In genomic region chr4:145312530-145312929, GRCm38 (mm10) we compare ENCODE assay signal across 17 mouse cellular contexts. TPM values are rescaled to one million over a fixed set of nuclear protein-coding genes. Genes with fewer than 3 reads are reported as not detected.
DNase-seq lines count a peak whose midpoint lies in the region; ATAC-seq lines count a peak whose summit lies in the region.
"Had no signal": no experiment of that assay in that cellular context is flagged by ENCODE, and none has a peak within 500 bp of the region (broad histone marks: within the 10 kb centered on the region; RNA-seq: fewer than 3 reads in every experiment).

No protein-coding gene starts in this region.

- peak; percentile 57 for ATAC-seq in common myeloid progenitor, adult 5-6 weeks (replicated peaks; ENCODE audit: low read depth, poor library complexity, severe bottlenecking)
- peak; percentile 20 for ATAC-seq in megakaryocyte-erythroid progenitor cell, adult 5-6 weeks (replicated peaks; ENCODE audit: low FRiP score, low TSS enrichment, poor library complexity, severe bottlenecking)
- no peak for ATAC-seq in erythroid progenitor cell, adult 5-6 weeks (replicated peaks; ENCODE audit: low FRiP score, poor library complexity, severe bottlenecking)
- ATAC-seq: forebrain, embryonic 15.5 days; hindbrain, embryonic 16.5 days had no signal

- intact Hi-C loops in heart, postnatal 10 days (cut with DNase I) = no loop called here

- DNase-seq in CD4-positive, CD25-positive, alpha-beta regulatory T cell, adult 2 months (ENCODE audit: low read depth, low spot score) = peak; percentile 51
- peak; percentile 82 for DNase-seq in thymus, postnatal 14 days
- no peak for DNase-seq in kidney, postnatal 25 days
- no peak for DNase-seq in layer of hippocampus, adult 8-10 months (ENCODE audit: low spot score in 2 of 2)
- no peak for DNase-seq in heart, postnatal 10 days
- DNase-seq: B cell, adult 2 months; cerebellum, adult 2 months; cerebellum, postnatal 36 days; gastrocnemius, postnatal 25 days; heart, adult 2 months; kidney, adult 11 months had no signal

RNA-seq across cellular contexts. Expression of gene Tnfrsf8, which starts 2.4 kb away (rescaled TPM):
- 0.05 and 0.29 TPM in 2 replicates for total RNA-seq in common myeloid progenitor, adult 5-6 weeks (2017)
- total RNA-seq in megakaryocyte-erythroid progenitor cell, adult 5-6 weeks (2014; fragmentation: Nextera tagmentation) = 0.31 TPM in 1 of 2 replicates, not detected in the other
- total RNA-seq in megakaryocyte-erythroid progenitor cell, adult 5-6 weeks (2017) = not detected in 2 replicates
- total RNA-seq in layer of hippocampus, adult 8-10 months (2022) = 1 to 10 TPM in 1 of 4 experiments, under 1 TPM in 3; 0.61 to 1.3 (median 0.74) TPM
- under 1 TPM; 0.15 to 0.26 TPM for total RNA-seq in heart, postnatal 10 days (2021)
- not detected in 2 replicates for total RNA-seq in erythroid progenitor cell, adult 5-6 weeks (2015; ENCODE audit: low replicate concordance)
- total RNA-seq in erythroid progenitor cell, adult 5-6 weeks (2017; ENCODE audit: low replicate concordance) = 0.39 TPM in 1 of 2 replicates, not detected in the other
- total RNA-seq: hematopoietic stem cell, adult 5-6 weeks had no signal

Comparison
In these comparisons a context has a peak if more than half of its experiments do, and no peak if none do; other contexts are left out.
1. DNase-seq: peak in CD4-positive, CD25-positive, alpha-beta regulatory T cell, adult 2 months (single experiment) and thymus, postnatal 14 days (single experiment); none in kidney, postnatal 25 days (0 of 2), layer of hippocampus, adult 8-10 months (0 of 2) and heart, postnatal 10 days (0 of 2).